Mouse (Mus musculus) brain, embryonic 14.5 days (tissue): ENCODE results near the gene Mcl1.

Source experiments
- CTCF ChIP-seq: fragments of 200-500 bp; IDR thresholded peaks from 2 replicates; pipeline ENCODE4 v1.5.1; 2012; ENCODE audit warnings: inconsistent platforms, mild to moderate bottlenecking, moderate library complexity, borderline replicate concordance; ENCODE audit not compliant: insufficient read depth, insufficient read length; ENCODE audit errors: extremely low read depth
- POLR2A ChIP-seq: fragments of 200-500 bp; IDR thresholded peaks from 2 replicates; pipeline ENCODE4 v1.6.1; 2012; ENCODE audit warnings: mild to moderate bottlenecking, inconsistent platforms, borderline replicate concordance; ENCODE audit not compliant: poor library complexity, insufficient read depth, insufficient read length, severe bottlenecking; ENCODE audit errors: extremely low read depth

DNA sequence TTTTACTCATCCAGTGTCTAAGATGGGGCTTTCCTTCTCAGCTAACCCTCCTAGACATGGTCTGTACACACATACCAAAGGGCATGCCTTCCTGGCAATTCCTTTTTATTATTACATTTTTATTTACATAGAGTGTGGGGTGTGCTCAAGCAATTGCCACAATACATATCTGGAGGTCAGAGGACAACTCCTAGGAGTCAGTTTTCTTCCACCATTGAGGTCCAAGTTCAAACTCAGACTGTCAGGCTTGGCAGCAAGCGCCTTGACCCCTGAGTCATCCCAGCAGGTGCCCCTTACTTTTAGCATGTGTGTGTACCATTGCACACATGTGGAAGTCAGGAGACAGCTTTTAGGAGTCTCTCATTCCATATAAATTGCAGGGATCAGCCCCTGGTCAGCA is 44.6 kb upstream of the Mcl1 start:
- no peak for TF ChIP-seq CTCF
- no peak for TF ChIP-seq POLR2A
